Comparison of ENCODE assay signal across 22 mouse cellular contexts in genomic region chr9:42844301-42844700, GRCm38 (mm10).
"Had no signal": no experiment of that assay in that cellular context is flagged by ENCODE, and none has a peak within 500 bp of the region (broad histone marks: within the 10 kb centered on the region; RNA-seq: fewer than 3 reads in every experiment).

No protein-coding gene starts in this region.

- H3K27ac ChIP-seq: layer of hippocampus, adult 2 months; left cerebral cortex, adult 2 months; limb, embryonic 10.5 days; limb, embryonic 13.5 days; liver, embryonic 12.5 days; liver, embryonic 15.5 days; neural tube, embryonic 12.5 days; neural tube, embryonic 15.5 days; stomach, postnatal 0 days had no signal

- H3K4me3 ChIP-seq: layer of hippocampus, adult 2 months; left cerebral cortex, adult 2 months; limb, embryonic 10.5 days; limb, embryonic 13.5 days; liver, embryonic 12.5 days; liver, embryonic 15.5 days; neural tube, embryonic 12.5 days; neural tube, embryonic 15.5 days had no signal

- H3K27me3 ChIP-seq: limb, embryonic 13.5 days; liver, embryonic 15.5 days; neural tube, embryonic 15.5 days had no signal

- ATAC-seq: liver, embryonic 12.5 days had no signal

- DNase-seq: kidney, adult 9 months; kidney, postnatal 25 days; layer of hippocampus, adult 9-11 months; layer of hippocampus, postnatal 36 days; liver; lung, adult 18-20 months; lung, postnatal 14 days; lung, postnatal 4 days; midbrain, embryonic 14.5 days; right cerebral cortex, adult 18-20 months; right cerebral cortex, postnatal 14 days; right cerebral cortex, postnatal 4 days; thymus, postnatal 36 days had no signal

- H3K4me1 ChIP-seq: liver, embryonic 12.5 days; liver, embryonic 15.5 days had no signal
